Mouse (Mus musculus) kidney, postnatal 36 days (tissue): Measurements from ENCODE around the gene Arhgdig.
"Not testable (repeated sequence)": the region's sequence is repeated elsewhere in the genome, so short reads cannot be mapped to it uniquely, and the experiment has no call there.

Experiments used
- DNase-seq, 2 experiments: peaks; one replicate each; pipeline ENCODE4 v3.0.0; 2021 to 2022; ENCODE audit warnings: mixed read lengths in 2 of 2

Arhgdig gene

DNA sequence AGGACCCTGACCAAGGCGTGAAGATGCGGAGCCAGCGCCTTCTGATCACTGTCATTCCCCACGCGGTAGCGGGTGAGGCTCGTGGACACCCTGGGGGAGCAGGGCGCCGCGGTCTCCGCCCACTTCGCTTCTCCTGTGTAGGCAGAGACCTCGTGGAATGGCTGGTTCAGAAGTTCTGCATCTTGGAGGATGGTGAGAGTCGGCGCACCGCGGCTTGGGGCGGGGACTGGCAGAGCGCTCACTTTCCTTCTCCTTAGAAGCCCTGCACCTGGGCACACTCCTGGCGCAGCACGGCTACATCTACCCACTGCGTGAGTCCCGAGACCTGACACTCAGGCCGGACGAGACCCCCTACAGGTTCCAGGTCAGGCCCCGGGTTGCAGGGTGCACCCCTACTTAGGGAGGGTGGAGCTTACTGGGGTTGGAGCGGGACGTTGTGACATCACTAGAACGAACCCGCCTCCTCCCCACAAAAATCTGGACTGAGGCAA is 4.2 kb downstream of the Arhgdig start:
- peak; percentile 30 to 63 for DNase-seq

DNA sequence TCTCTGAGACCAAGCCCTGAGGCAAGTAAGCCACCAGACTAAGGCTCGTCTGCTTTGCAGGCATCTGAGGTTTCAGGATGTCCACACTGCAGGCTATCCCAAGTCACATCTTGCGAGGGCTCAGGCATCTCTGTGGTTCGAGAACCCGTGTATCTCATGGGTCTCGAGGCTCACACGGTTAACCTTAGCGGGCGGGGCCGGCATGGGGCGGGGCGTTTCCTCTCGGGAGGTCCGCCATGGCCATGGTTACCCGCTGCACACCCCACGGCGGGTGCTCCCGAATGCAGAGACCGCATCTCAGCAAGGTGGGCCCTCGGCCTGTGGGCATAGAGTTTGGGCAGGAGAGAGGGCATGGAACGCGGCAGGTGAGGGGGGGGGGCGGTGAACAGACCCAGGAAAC is 4.8 kb downstream of the Arhgdig start, which contains the start of gene Rgs11:
Gene Rgs11 (plus strand): TSS at position 215 of the 400 bp plus-strand sequence.
- DNase-seq: peak in 1 of 2 experiments; percentile 73

- peak in 1 of 2 experiments; percentile 59 for DNase-seq
These were observed 5.6 kb downstream of the Arhgdig start for GRCm38 (mm10) chr17:26201998-26202397.

GRCm38 (mm10) chr17:26200831-26201705 is 6.5 kb downstream of the Arhgdig start:
- peak in 1 of 2 experiments; percentile 33 for DNase-seq

DNA sequence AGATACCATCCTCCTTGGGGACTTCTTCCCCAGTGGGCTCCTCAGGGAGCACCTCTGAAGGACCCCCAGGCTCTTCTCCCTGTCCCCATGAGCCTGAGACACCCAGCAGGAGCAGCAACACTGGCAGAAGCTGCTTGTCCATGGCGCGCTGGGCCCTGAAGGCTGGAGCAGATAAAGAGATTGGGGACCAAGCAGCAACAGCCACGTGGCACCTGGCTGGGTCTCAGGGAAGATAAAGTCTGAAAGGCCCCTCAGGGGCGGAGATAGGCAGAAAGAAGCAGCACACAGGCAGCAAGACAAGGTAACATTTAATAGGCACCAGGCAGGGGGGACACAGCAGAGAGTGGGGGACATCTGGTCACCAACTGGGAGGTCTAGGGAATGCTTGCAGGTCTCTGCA is 8.7 kb downstream of the Arhgdig start, which contains the start of gene Pdia2:
Gene Pdia2 (minus strand): TSS at position 196 of the 400 bp plus-strand sequence.
- no peak for DNase-seq

GRCm38 (mm10) chr17:26192481-26193190 is 14.9 kb downstream of the Arhgdig start:
- peak; percentile 79 to 80 for DNase-seq

GRCm38 (mm10) chr17:26191486-26191885 is 16.1 kb downstream of the Arhgdig start:
- not testable (repeated sequence) for DNase-seq

DNA sequence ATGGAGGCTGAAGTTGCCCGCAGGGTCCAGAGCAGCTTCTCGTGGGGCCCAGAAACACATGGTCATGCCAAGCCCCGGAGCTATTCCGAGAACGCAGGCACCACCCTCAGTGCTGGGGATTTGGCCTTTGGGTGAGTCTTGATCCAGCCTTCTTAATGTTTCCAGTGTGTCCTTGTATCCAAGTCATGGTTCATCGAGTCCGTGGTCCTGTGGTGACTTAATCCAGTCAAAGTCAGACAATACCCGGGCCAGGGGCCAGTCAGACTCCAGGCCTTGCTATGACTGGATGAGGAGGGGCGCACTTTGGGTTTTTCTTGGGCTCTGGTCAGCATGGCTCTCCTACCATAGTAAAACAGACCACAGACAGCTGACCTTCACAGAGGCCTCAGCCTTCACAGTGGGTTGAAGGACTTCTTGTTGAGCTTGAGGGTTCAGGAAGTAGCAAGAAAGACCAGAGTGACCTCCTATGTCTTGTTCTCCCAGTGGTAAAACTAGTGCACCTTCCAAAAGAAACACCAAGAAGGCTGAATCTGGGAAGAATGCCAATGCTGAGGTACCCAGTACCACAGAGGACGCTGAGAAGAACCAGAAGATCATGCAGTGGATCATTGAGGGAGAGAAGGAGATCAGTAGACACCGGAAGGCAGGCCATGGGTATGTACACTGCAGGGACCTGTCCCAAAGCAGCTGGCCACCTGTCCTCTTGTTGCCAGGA is 19.3 kb downstream of the Arhgdig start:
- DNase-seq: peak in 1 of 2 experiments; percentile 56

GRCm38 (mm10) chr17:26187592-26187991 is 20.0 kb downstream of the Arhgdig start:
- no peak for DNase-seq

DNA sequence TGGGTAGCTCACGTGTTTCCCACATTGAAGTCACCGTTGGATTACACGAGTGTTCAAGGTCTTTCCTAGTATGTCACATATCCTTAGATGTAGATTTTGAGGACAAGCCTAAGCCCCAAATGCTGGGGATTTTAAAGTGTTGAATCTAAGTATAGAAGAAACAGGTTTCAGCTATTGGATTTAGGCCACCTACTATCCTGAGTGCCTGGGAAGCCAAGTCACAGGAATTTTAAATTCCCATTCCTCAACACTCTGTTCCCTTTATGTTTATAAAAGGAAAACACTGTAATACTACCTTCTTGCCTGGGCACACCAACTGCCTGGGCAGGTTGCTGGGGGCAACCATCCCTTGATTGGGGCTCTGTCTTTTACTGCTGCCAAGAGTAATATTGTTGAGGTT is 26.4 kb downstream of the Arhgdig start:
- no peak for DNase-seq

GRCm38 (mm10) chr17:26178611-26179010 is 29.0 kb downstream of the Arhgdig start:
- no peak for DNase-seq

DNA sequence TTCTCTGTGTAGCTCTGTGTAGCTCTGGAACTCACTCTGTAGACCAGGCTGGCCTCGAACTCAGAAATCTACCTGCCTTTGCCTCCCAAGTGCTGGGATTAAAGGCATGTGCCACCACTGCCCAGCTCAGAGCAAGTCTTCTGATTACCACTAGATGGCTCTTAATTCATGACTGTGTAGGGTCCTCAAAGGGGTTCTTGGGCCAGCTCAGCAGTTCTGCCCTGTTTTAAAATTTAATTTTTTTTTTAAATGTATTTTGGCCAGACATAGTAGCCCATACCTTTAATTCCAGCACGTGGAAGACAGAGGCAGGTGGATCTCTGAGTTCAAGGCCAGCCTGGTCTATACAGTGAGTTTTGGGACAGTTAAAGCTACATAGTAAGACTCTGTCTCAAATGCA is 32.3 kb downstream of the Arhgdig start:
- DNase-seq: not testable (repeated sequence)

DNA sequence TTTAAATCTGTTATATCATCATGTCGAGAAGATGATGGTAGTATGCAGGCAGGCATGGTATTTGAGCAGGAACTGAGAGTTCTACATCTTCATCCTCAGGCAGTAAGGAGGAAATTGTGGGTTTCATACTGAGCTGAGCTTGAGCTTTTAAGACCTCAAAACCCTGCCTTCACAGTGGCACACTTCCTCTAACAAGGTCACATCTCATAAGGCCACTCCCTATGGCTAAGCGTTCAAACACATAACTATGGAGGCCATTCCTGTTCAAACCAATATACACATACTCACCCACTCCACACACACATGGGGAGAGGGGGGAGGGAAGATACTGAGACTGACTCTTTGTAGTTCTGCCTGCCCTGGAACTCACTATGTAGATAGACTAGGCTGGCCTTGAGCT is 39.5 kb downstream of the Arhgdig start:
- no peak for DNase-seq

DNA sequence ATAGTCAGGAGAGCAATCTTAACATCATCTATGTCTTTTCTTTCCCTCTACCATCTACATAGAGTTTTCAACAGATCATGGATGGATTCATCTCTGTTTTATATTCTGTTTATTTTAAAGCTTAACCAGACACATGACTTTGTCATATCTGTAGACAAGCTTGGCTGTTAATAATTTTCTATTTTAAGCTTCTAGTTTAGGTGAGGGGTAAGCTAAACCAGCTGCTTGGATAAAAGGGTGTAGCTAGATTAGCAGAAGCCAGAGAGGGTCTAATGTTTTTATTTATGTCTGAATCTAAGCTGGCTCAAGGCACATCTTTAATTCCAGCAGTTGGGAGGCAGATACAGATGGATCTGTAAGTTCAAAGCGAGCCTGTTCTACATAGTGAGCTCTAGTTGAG is 44.9 kb downstream of the Arhgdig start:
- no peak for DNase-seq

DNA sequence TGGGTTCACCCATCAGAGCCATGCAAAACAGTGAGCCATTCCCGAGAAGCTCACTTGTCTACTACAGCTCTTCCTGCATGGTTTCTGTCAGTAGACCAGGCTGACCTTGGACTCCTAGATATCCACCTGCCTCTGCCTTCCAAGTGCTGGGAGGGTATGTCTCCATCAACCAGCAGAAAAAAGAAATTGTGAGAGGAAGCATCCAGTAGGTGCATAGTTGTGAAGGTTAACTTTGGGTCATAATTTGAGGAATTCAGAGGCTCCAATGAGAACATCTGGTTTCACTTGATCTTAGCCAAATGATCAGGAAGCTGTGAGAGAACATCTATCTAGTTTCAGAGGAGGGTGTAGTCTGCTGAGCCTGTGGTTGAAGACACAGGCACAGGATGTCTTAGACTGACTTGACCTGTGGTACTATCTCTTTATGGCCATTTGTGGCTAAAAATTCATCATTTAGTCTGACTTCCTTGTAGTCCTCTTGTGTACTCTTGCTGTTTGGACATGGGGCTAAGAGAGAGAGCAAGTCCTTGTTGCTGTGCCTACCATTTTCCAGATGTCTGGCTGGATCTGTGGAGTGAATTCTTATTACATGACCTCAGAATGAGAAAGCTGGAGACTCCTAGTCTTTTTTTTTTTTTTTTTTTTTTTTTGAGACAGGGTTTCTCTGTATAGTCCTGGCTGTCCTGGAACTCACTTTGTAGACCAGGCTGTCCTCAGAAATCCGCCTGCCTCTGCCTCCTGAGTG is 55.5 kb downstream of the Arhgdig start:
- DNase-seq: no peak
